Mouse (Mus musculus) limb, embryonic 12.5 days (tissue): ENCODE measurements at regions not wholly inside any gene's neighbourhood (a gene's known extent, or its start where the extent isn't known, plus 50 kb on each side); places are given as distances from the start of the nearest gene placed in this dataset.

Experiments used
- ATAC-seq: fragments of 200-750 bp; cut with Nextera tagmentation; 2 replicates; pipeline ENCODE4 v1.8.0; 2017; ENCODE audit warnings: low read depth, moderate TSS enrichment; ENCODE audit not compliant: insufficient number of reproducible peaks, insufficient read depth, low FRiP score, low TSS enrichment
- H3K27ac ChIP-seq: fragments of 300-500 bp; sonication (generic); 2 replicates; pipeline ENCODE4 v1.5.1; 2016; ENCODE audit warnings: mild to moderate bottlenecking, moderate library complexity
- H3K27me3 ChIP-seq: fragments of 300-500 bp; sonication (generic); 2 replicates; pipeline ENCODE4 v1.6.1; 2016; ENCODE audit warnings: mild to moderate bottlenecking, moderate library complexity
- H3K36me3 ChIP-seq: fragments of 300-500 bp; sonication (generic); 2 replicates; pipeline ENCODE4 v1.6.1; 2016; ENCODE audit warnings: mild to moderate bottlenecking, moderate library complexity
- H3K4me1 ChIP-seq: fragments of 300-500 bp; sonication (generic); replicated peaks from 2 replicates; pipeline ENCODE4 v1.6.1; 2016
- H3K4me2 ChIP-seq: fragments of 300-500 bp; sonication (generic); 2 replicates; pipeline ENCODE4 v1.6.1; 2016; ENCODE audit warnings: mild to moderate bottlenecking, moderate library complexity
- H3K4me3 ChIP-seq: fragments of 300-500 bp; sonication (generic); replicated peaks from 2 replicates; pipeline ENCODE4 v1.5.1; 2016; ENCODE audit warnings: mild to moderate bottlenecking
- H3K9ac ChIP-seq: fragments of 300-500 bp; sonication (generic); replicated peaks from 2 replicates; pipeline ENCODE4 v1.6.1; 2016; ENCODE audit warnings: mild to moderate bottlenecking, moderate library complexity
- H3K9me3 ChIP-seq: fragments of 300-500 bp; sonication (generic); 2 replicates; pipeline ENCODE4 v1.6.1; 2016; ENCODE audit warnings: mild to moderate bottlenecking, moderate library complexity
- WGBS: fragments of 180-500 bp; shearing (Covaris S2); methylation state at CpG from one replicate; pipeline ENCODE4 v1.1.7; 2016; 5-methylcytosine and 5-hydroxymethylcytosine counted together

GRCm38 (mm10) chr5:118428323-118429095 lies 132.0 kb upstream of the Med13l start:
- WGBS, result 71% methylated on average over 18 of the region's 18 CpGs
- Histone ChIP-seq H3K4me3 (no peak overlapping the region), H3K4me2 (no peak overlapping the region), H3K9me3 (no peaks in the 10 kb centered on the region), H3K27me3 (peaks cover 12% of the 10 kb centered on the region; the same call in 1 of the 2 replicates), H3K36me3 (no peaks in the 10 kb centered on the region), H3K9ac (no peak overlapping the region), H3K4me1 (peaks cover 20% of the 10 kb centered on the region), H3K27ac (no peak overlapping the region)
- no peak for ATAC-seq

DNA sequence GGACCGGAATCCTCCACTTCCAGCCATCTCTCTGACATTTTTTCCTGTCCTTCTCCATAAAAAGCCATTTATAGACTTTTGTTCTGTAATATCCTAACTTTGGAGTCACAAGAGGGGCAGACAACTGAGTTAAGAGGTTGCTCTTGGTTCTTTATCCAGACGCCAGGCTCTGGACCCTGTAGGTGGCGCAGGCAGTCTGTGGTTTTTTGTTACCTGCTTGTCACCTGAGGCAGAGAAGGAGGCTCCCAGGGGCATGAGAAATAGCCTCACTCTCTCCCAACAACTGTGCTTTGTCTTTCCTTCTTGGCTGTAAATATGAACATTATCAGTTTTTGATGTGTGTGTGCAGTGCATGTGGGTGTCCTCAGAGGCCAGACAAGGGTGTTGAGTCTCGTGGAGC lies 126.9 kb upstream of the Med13l start:
- Histone ChIP-seq H3K9me3 (no peaks in the 10 kb centered on the region), H3K27ac (no peak overlapping the region), H3K4me1 (peaks cover 26% of the 10 kb centered on the region), H3K9ac (no peak overlapping the region), H3K27me3 (peaks cover 40% of the 10 kb centered on the region), H3K4me2 (no peak overlapping the region), H3K36me3 (no peaks in the 10 kb centered on the region), H3K4me3 (no peak overlapping the region)
- ATAC-seq, result no peak
- 64% methylated on average over 4 of the region's 4 CpGs for WGBS

GRCm38 (mm10) chr5:118434718-118435555 lies 125.5 kb upstream of the Med13l start:
- Histone ChIP-seq H3K36me3 (no peaks in the 10 kb centered on the region), H3K27ac (no peak overlapping the region), H3K9ac (no peak overlapping the region), H3K9me3 (no peaks in the 10 kb centered on the region), H3K4me1 (peaks cover 26% of the 10 kb centered on the region), H3K4me2 (0 out of 2 replicates have a peak overlapping the region, but pooled peaks have one; percentile 11), H3K4me3 (no peak overlapping the region), H3K27me3 (peaks cover 40% of the 10 kb centered on the region)
- 17% methylated on average over 20 of the region's 20 CpGs for WGBS
- ATAC-seq, result no peak

DNA sequence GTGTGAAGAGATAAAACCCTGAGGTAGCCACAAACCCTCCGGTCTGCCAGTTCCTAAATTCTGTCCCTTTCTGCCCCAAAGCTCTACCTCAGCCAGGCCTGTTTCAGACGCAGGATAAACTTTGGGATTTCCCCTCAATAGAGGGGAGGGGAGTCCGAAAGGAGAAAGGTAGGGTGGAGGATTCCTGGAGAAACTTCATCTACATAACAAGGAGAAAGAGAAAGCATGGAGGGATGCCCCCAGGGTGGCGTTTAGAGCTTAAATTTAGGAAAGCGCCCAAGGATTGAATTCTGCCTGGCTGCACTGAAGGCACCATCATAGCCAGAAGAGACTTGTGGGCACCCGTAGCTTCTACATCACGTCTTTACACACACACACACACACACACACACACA lies 124.9 kb upstream of the Med13l start:
- no peaks in the 10 kb centered on the region for H3K9me3 ChIP-seq
- no peak overlapping the region for H3K27ac ChIP-seq
- H3K36me3 ChIP-seq, result no peaks in the 10 kb centered on the region
- H3K4me3 ChIP-seq, result no peak overlapping the region
- H3K4me2 ChIP-seq, result 0 out of 2 replicates have a peak overlapping the region, but pooled peaks have one; percentile 11
- WGBS, result 22% methylated on average over 7 of the region's 7 CpGs
- peaks cover 40% of the 10 kb centered on the region for H3K27me3 ChIP-seq
- ATAC-seq, result no peak
- H3K9ac ChIP-seq, result no peak overlapping the region
- H3K4me1 ChIP-seq, result peaks cover 26% of the 10 kb centered on the region

DNA sequence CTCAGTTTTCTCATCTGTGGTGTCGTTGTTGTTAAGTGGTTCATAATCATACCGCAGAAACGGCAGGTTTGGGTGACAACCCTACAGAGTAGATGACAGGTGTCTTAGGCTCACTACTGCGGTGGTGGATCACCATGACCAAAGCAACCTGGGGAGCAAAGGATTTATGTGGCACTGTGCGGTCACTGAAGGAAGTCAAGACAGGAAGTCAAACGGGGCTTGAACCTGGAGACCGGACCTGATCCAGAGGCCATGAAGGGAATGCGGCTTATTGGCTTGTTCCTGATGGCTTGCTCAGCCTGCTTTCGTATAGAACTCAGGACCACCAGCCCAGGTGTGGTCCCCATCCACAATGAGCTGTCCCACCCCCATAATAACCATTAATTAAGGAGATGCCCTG lies 124.4 kb upstream of the Med13l start:
- no peak overlapping the region for H3K4me3 ChIP-seq
- no peak overlapping the region for H3K9ac ChIP-seq
- H3K4me2 ChIP-seq, result no peak overlapping the region
- H3K9me3 ChIP-seq, result no peaks in the 10 kb centered on the region
- H3K4me1 ChIP-seq, result peaks cover 26% of the 10 kb centered on the region
- no peak for ATAC-seq
- H3K27ac ChIP-seq, result no peak overlapping the region
- WGBS, result 20% methylated on average over 9 of the region's 9 CpGs
- H3K36me3 ChIP-seq, result no peaks in the 10 kb centered on the region
- H3K27me3 ChIP-seq, result peaks cover 40% of the 10 kb centered on the region

DNA sequence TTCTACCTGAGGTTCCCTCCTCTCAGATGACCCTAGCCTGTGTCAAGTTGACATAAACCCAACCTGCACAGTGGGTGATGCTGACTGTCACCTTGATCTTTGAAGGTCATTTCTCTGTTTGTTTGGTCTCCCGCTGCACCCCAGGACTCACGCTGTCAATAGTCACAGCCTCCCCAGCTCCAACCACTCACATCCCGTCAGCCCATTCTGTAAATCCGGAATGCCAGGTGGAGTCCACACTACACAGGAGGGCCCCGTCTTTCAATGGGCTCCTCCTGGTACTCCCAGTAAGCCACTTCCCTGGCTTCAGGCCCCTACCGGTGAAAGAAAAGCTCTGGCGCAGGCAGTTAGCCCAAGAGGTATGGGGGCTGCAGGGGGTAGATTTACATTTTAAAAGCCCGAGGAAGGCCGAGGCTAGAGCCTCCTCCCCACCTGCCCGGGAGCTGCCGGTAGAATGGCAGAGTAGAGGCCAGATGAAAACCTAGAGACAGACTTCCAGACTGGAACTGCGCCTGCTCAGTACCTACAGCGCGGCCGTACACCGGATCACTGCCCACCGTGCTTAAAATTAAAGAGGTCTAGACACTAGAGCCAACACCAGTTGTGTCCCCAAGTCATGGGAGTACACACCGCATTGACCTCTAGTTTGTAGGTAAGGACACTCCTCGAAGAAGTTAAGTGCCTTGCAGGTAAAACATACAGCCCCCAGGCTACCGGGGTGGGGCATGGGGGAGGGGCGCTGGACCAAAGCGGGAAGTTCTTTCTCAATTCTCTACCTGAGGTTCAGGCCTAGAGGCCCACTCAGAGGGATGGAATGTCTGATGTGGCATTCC lies 123.8 kb upstream of the Med13l start:
- no peaks in the 10 kb centered on the region for H3K36me3 ChIP-seq
- peaks cover 40% of the 10 kb centered on the region for H3K27me3 ChIP-seq
- no peaks in the 10 kb centered on the region for H3K9me3 ChIP-seq
- no peak overlapping the region for H3K27ac ChIP-seq
- peaks cover 26% of the 10 kb centered on the region for H3K4me1 ChIP-seq
- no peak overlapping the region for H3K9ac ChIP-seq
- H3K4me2 ChIP-seq, result peak overlapping the region; percentile 38
- ATAC-seq, result no peak
- peak overlapping the region; percentile 6; the same call in 1 of the 2 replicates for H3K4me3 ChIP-seq
- WGBS, result 8% methylated on average over 22 of the region's 22 CpGs

DNA sequence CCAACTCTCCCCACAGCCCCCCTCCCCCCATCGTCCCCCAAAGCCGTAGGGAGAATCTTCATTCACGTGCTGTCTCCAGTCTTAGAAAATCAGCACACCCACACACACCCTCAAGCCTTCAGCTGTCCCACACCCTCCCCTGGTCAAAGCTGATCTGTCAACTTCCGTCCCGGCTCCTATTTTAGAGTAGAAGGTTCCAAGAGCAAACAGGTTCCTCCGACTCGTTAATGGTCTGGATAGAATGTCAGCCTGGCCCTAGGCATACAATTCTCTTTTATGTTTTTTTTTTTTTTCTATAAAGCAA lies 123.2 kb upstream of the Med13l start:
- Histone ChIP-seq H3K36me3 (no peaks in the 10 kb centered on the region), H3K4me3 (peak overlapping the region; percentile 6; the same call in 1 of the 2 replicates), H3K27ac (no peak overlapping the region), H3K27me3 (peaks cover 40% of the 10 kb centered on the region), H3K4me1 (peaks cover 26% of the 10 kb centered on the region), H3K4me2 (peak overlapping the region; percentile 38), H3K9ac (no peak overlapping the region), H3K9me3 (no peaks in the 10 kb centered on the region)
- WGBS, result 12% methylated on average over 7 of the region's 7 CpGs
- no peak for ATAC-seq

DNA sequence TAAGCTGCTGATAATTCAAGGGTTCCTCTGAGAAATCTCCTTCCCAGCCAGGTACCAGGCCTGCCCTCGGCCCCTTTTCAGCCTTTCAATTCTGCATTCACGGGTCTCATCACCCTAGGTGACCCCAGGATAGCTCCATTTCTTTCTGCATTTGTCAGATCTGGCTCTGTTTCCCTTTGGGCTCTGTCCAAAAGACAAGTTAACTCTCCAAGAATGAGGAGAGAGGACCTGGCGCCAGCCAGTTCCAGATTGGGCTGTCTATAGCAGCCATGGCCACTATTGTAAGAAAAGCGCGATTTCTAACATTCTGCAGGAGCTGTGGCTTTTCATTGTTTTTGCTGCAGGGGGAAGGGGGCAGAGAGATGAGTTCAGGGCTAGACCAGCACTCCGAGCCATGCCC lies 122.5 kb upstream of the Med13l start:
- no peak overlapping the region for H3K4me3 ChIP-seq
- H3K9me3 ChIP-seq, result no peaks in the 10 kb centered on the region
- H3K9ac ChIP-seq, result no peak overlapping the region
- no peak overlapping the region for H3K4me2 ChIP-seq
- H3K4me1 ChIP-seq, result peaks cover 26% of the 10 kb centered on the region
- no peak for ATAC-seq
- H3K27me3 ChIP-seq, result peaks cover 38% of the 10 kb centered on the region
- 53% methylated on average over 6 of the region's 6 CpGs for WGBS
- no peak overlapping the region for H3K27ac ChIP-seq
- H3K36me3 ChIP-seq, result no peaks in the 10 kb centered on the region

DNA sequence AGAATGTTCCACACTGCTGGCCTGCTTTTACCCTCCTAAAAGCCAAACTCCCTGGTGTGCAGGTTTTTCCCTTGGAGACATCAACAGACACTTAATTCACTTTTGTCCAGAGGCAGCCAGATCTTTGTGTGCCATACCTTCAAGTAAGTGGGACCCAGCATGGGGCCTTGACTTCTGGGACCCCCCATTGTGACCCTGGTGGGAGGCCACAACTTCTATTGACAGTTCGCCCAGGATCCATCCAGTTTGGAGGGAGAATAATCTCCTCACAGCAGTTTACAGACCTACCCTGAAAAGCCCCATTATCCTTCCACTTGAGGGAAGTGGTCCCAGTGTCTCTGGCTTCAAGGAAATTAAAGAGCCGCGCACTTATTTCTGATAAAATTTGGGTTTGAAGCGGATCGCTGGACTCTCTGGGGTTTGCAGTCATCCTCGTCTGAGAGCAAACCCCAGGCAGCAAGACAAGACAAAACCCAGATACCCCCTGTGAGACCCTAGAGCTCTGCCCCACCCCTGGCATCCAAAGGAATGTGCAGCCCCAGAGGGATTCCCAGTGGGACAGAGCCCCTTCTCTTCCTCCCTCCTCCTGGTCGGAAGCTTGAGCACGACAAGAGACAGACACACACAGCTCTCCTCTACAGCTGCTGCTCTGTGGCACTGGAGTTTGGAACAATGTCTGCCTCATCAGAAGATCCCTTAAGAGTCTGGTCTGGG lies 115.8 kb upstream of the Med13l start:
- Histone ChIP-seq H3K9me3 (no peaks in the 10 kb centered on the region), H3K4me2 (no peak overlapping the region), H3K9ac (no peak overlapping the region), H3K4me3 (no peak overlapping the region), H3K4me1 (peaks cover 7% of the 10 kb centered on the region; the same call in 1 of the 2 replicates), H3K27ac (no peak overlapping the region), H3K36me3 (no peaks in the 10 kb centered on the region), H3K27me3 (no peaks in the 10 kb centered on the region)
- no peak for ATAC-seq
- WGBS, result 24% methylated on average over 8 of the region's 8 CpGs

DNA sequence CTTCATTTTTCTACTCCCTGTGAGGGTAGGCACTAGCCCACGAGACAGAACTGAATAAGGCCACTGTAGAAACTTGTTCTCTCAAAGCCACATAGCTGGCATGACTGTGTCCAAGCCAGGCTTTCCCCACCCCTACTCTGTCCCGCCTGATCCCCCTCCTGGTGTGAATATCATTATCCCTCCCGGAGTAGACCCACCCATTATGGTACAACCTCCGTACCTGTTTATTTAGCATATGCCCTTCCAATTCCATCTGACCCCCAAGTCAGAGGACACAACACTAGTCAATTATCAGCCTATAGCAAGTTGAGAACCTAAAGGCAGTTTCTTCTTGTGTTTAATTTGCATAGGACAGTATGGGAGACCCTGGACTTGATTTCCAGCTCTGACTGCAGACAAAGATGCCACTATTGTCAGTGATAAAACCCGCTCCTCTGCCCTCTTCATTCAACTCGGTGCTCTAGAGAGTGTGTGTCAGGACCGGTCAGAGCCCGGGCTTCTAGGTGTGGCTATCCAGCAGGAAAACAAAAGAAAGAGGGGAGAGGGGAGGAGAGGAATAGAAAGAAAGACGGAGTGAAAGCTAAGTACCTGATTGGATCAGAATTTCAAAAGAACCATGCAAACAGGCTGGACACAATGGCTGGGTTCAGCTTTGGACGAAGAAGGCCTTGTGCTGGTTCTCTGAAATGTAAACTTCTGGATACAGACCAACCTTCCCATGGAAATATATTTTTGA lies 115.1 kb upstream of the Med13l start:
- no peak overlapping the region for H3K4me3 ChIP-seq
- ATAC-seq, result no peak
- no peaks in the 10 kb centered on the region for H3K27me3 ChIP-seq
- 0 out of 2 replicates have a peak overlapping the region, but pooled peaks have one; percentile 9 for H3K27ac ChIP-seq
- no peak overlapping the region for H3K9ac ChIP-seq
- peaks cover 7% of the 10 kb centered on the region; the same call in 1 of the 2 replicates for H3K4me1 ChIP-seq
- no peaks in the 10 kb centered on the region for H3K9me3 ChIP-seq
- H3K4me2 ChIP-seq, result no peak overlapping the region
- 43% methylated on average over 10 of the region's 10 CpGs for WGBS
- H3K36me3 ChIP-seq, result no peaks in the 10 kb centered on the region
